Mouse (Mus musculus): ENCODE data around the gene Ppp4r3a.

Ppp4r3a gene

GRCm38 (mm10) chr12:100990291-100990690, 93.2 kb downstream of the Ppp4r3a start:
- no peak for DNase-seq

- no peak for DNase-seq
Measured at GRCm38 (mm10) chr12:100989780-100990288, 93.7 kb downstream of the Ppp4r3a start.
